Mouse (Mus musculus) heart, embryonic 12.5 days (tissue): ENCODE data around the gene Cops7a. TPM values are rescaled to one million over a fixed set of nuclear protein-coding genes. Genes with fewer than 3 reads are reported as not detected.

Experiments
- ATAC-seq: fragments of 200-750 bp; cut with Nextera tagmentation; 2 replicates; pipeline ENCODE4 v1.8.0; 2017; ENCODE audit warnings: moderate TSS enrichment, moderate library complexity; ENCODE audit not compliant: insufficient number of reproducible peaks, low FRiP score
- H3K27ac ChIP-seq: fragments of 300-500 bp; sonication (generic); 2 replicates; pipeline ENCODE4 v1.5.1; 2016; ENCODE audit warnings: mild to moderate bottlenecking, moderate library complexity; ENCODE audit not compliant: poor library complexity, severe bottlenecking
- H3K27me3 ChIP-seq: fragments of 300-500 bp; sonication (generic); replicated peaks from 2 replicates; pipeline ENCODE4 v1.6.1; 2016; ENCODE audit warnings: mild to moderate bottlenecking, moderate library complexity
- H3K36me3 ChIP-seq: fragments of 300-500 bp; sonication (generic); 2 replicates; pipeline ENCODE4 v1.6.1; 2016; ENCODE audit warnings: mild to moderate bottlenecking, moderate library complexity
- H3K4me1 ChIP-seq: fragments of 300-500 bp; sonication (generic); replicated peaks from 2 replicates; pipeline ENCODE4 v1.6.1; 2016; ENCODE audit warnings: mild to moderate bottlenecking
- H3K4me2 ChIP-seq: fragments of 300-500 bp; sonication (generic); 2 replicates; pipeline ENCODE4 v1.6.1; 2016; ENCODE audit warnings: mild to moderate bottlenecking, moderate library complexity
- H3K4me3 ChIP-seq: fragments of 300-500 bp; sonication (generic); 2 replicates; pipeline ENCODE4 v1.5.1; 2016; ENCODE audit warnings: mild to moderate bottlenecking
- H3K9ac ChIP-seq: fragments of 300-500 bp; sonication (generic); 2 replicates; pipeline ENCODE4 v1.6.1; 2016; ENCODE audit warnings: mild to moderate bottlenecking, moderate library complexity
- H3K9me3 ChIP-seq: fragments of 300-500 bp; sonication (generic); replicated peaks from 2 replicates; pipeline ENCODE4 v1.6.1; 2016; ENCODE audit warnings: mild to moderate bottlenecking, moderate library complexity
- WGBS: fragments of 180-500 bp; shearing (Covaris S2); methylation state at CpG from one replicate; pipeline ENCODE4 v1.1.7; 2016; 5-methylcytosine and 5-hydroxymethylcytosine counted together
- polyA plus RNA-seq: library from polyadenylated mRNA; unstranded; fragments of >200 nt; fragmentation: Nextera tagmentation; extraction: Ambion mirVana; gene quantifications from 2 replicates; pipeline ENCODE4 v1.2.1, GENCODE M21; 2016

Gene Cops7a
- polyA plus RNA-seq, 1 experiment from 2014 or later, result 148 TPM

- H3K36me3 ChIP-seq, result peaks cover 21% of the 10 kb centered on the region
- H3K27me3 ChIP-seq, result peaks cover 24% of the 10 kb centered on the region
- no peak within 1 kb of the TSS for H3K27ac ChIP-seq
- peaks cover 50% of the 10 kb centered on the region for H3K4me1 ChIP-seq
- peak within 1 kb of the TSS; percentile 49 for H3K4me2 ChIP-seq
- WGBS, result 15% methylated on average over 12 of the region's 13 CpGs
- no peaks in the 10 kb centered on the region for H3K9me3 ChIP-seq
- no peak within 1 kb of the TSS for H3K4me3 ChIP-seq
- peak within 1 kb of the TSS; percentile 59 for H3K9ac ChIP-seq
- no peak for ATAC-seq
Observed at GRCm38 (mm10) chr6:124911533-124912218, 53.7 kb downstream of the Cops7a start, which contains the start of gene Lag3. Gene Lag3 (minus strand): TSS chr6:124911705.

GRCm38 (mm10) chr6:124910032-124910431 is 55.3 kb downstream of the Cops7a start:
- 3% methylated on average over 31 of the region's 32 CpGs for WGBS
- Histone ChIP-seq H3K4me1 (peaks cover 41% of the 10 kb centered on the region), H3K4me3 (peak overlapping the region; percentile 23), H3K27me3 (peaks cover 24% of the 10 kb centered on the region), H3K4me2 (peak overlapping the region; percentile 58), H3K9me3 (no peaks in the 10 kb centered on the region), H3K27ac (no peak overlapping the region), H3K9ac (peak overlapping the region; percentile 56), H3K36me3 (peaks cover 21% of the 10 kb centered on the region)
- 0 out of 2 replicates have a peak, but pooled peaks have one; percentile 11 for ATAC-seq

Other genes with a start within 250 kb of the Cops7a start
- gene Ptpn6, start 226.8 kb downstream of the Cops7a start, polyA plus RNA-seq, result 4.4 and 4.9 TPM in 2 replicates
- gene Grcc10, start 224.2 kb downstream of the Cops7a start, polyA plus RNA-seq, result 352 and 365 TPM in 2 replicates
- gene Gm45234, start 209.5 kb downstream of the Cops7a start, polyA plus RNA-seq, result not detected in 2 replicates
- gene Atn1, start 209.0 kb downstream of the Cops7a start, polyA plus RNA-seq, result 9.5 and 10.2 TPM in 2 replicates
- gene Eno2, start 195.9 kb downstream of the Cops7a start, polyA plus RNA-seq, result 6.0 and 6.4 TPM in 2 replicates
- 0.55 TPM in 1 of 2 replicates, not detected in the other for gene Lrrc23, start 185.8 kb downstream of the Cops7a start, polyA plus RNA-seq
- gene Spsb2, start 156.9 kb downstream of the Cops7a start, polyA plus RNA-seq, result 8.7 and 9.1 TPM in 2 replicates
- gene Tpi1, start 151.2 kb downstream of the Cops7a start, polyA plus RNA-seq, result 1,356 and 1,406 TPM in 2 replicates
- gene Usp5, start 136.1 kb downstream of the Cops7a start, polyA plus RNA-seq, result 119 and 121 TPM in 2 replicates
- 105 and 121 TPM in 2 replicates for gene Cdca3, start 136.0 kb downstream of the Cops7a start, polyA plus RNA-seq
- gene Gnb3, start 125.3 kb downstream of the Cops7a start, polyA plus RNA-seq, result 6.4 and 7.8 TPM in 2 replicates
- 19.2 and 21.9 TPM in 2 replicates for gene P3h3, start 107.8 kb downstream of the Cops7a start, polyA plus RNA-seq
- 1.9 and 2.2 TPM in 2 replicates for gene Gpr162, start 101.6 kb downstream of the Cops7a start, polyA plus RNA-seq
- not detected in 2 replicates for gene Cd4, start 77.3 kb downstream of the Cops7a start, polyA plus RNA-seq
- 1.4 and 1.5 TPM in 2 replicates for gene Lag3, start 53.8 kb downstream of the Cops7a start, polyA plus RNA-seq
- gene Ptms, start 45.4 kb downstream of the Cops7a start, polyA plus RNA-seq, result 233 and 243 TPM in 2 replicates
- gene Mlf2, start 34.2 kb downstream of the Cops7a start, polyA plus RNA-seq, result 357 and 358 TPM in 2 replicates
- gene Pianp, start 31.2 kb upstream of the Cops7a start, polyA plus RNA-seq, result 0.39 and 0.45 TPM in 2 replicates
- 12.2 and 13.6 TPM in 2 replicates for gene Zfp384, start 43.6 kb upstream of the Cops7a start, polyA plus RNA-seq
- 76.7 and 81.8 TPM in 2 replicates for gene Ing4, start 74.2 kb upstream of the Cops7a start, polyA plus RNA-seq
- gene Acrbp, start 84.2 kb upstream of the Cops7a start, polyA plus RNA-seq, result 5.1 and 6.9 TPM in 2 replicates
- gene Lpar5, start 102.4 kb upstream of the Cops7a start, polyA plus RNA-seq, result 0.24 and 0.31 TPM in 2 replicates
- 76.2 and 77.3 TPM in 2 replicates for gene Chd4, start 130.4 kb upstream of the Cops7a start, polyA plus RNA-seq
- 55.0 and 56.2 TPM in 2 replicates for gene Nop2, start 166.4 kb upstream of the Cops7a start, polyA plus RNA-seq
- 11.3 and 11.8 TPM in 2 replicates for gene Iffo1, start 179.7 kb upstream of the Cops7a start, polyA plus RNA-seq
- gene Gapdh, start 200.9 kb upstream of the Cops7a start, polyA plus RNA-seq, result 4,345 and 4,378 TPM in 2 replicates
- gene Ncapd2, start 226.2 kb upstream of the Cops7a start, polyA plus RNA-seq, result 99.0 and 112 TPM in 2 replicates
- 217 and 218 TPM in 2 replicates for gene Mrpl51, start 226.3 kb upstream of the Cops7a start, polyA plus RNA-seq